Mouse (Mus musculus) splenic B cell, adult 2 months (primary cell): ENCODE data around the gene Mrpl58.
"Not testable (repeated sequence)": the region's sequence is repeated elsewhere in the genome, so short reads cannot be mapped to it uniquely, and the experiment has no call there.

ENCODE experiments used
- DNase-seq: peaks from one replicate; pipeline ENCODE4 v3.0.0-alpha.2; 2011; ENCODE audit warnings: low read depth, low spot score
- H3K27me3 ChIP-seq: 2 replicates; pipeline ENCODE4 v1.6.1; 2012; ENCODE audit warnings: mild to moderate bottlenecking, low read length, moderate library complexity, mixed read lengths; ENCODE audit not compliant: control insufficient read depth, poor library complexity, insufficient read depth, severe bottlenecking
- H3K36me3 ChIP-seq: 2 replicates; pipeline ENCODE4 v1.6.1; 2012; ENCODE audit warnings: mild to moderate bottlenecking, low read length, moderate library complexity, mixed read lengths; ENCODE audit not compliant: control insufficient read depth, poor library complexity, insufficient read depth, severe bottlenecking

Gene Mrpl58

GRCm38 (mm10) chr11:115452281-115452860 is 48.8 kb downstream of the Mrpl58 start:
- H3K27me3 ChIP-seq, result no peaks in the 10 kb centered on the region
- DNase-seq, result no peak

GRCm38 (mm10) chr11:115453306-115453705 is 49.8 kb downstream of the Mrpl58 start:
- no peak for DNase-seq
- H3K27me3 ChIP-seq, result no peaks in the 10 kb centered on the region

More at GRCm38 (mm10) chr11:115452281-115452860, 48.8 kb downstream of the Mrpl58 start:
- H3K36me3 ChIP-seq, result no peaks in the 10 kb centered on the region

GRCm38 (mm10) chr11:115454822-115455221 is 51.3 kb downstream of the Mrpl58 start:
- not testable (repeated sequence) for H3K36me3 ChIP-seq, H3K27me3 ChIP-seq, DNase-seq

More at GRCm38 (mm10) chr11:115453306-115453705, 49.8 kb downstream of the Mrpl58 start:
- no peaks in the 10 kb centered on the region for H3K36me3 ChIP-seq

- H3K36me3 ChIP-seq, result no peaks in the 10 kb centered on the region
- no peaks in the 10 kb centered on the region for H3K27me3 ChIP-seq
- DNase-seq, result no peak
These were observed 52.1 kb downstream of the Mrpl58 start for GRCm38 (mm10) chr11:115455619-115456018.

GRCm38 (mm10) chr11:115456182-115456581 is 52.6 kb downstream of the Mrpl58 start:
- Histone ChIP-seq H3K36me3 (no peaks in the 10 kb centered on the region), H3K27me3 (no peaks in the 10 kb centered on the region)
- DNase-seq, result no peak

- no peaks in the 10 kb centered on the region for H3K36me3 ChIP-seq
- H3K27me3 ChIP-seq, result no peaks in the 10 kb centered on the region
- no peak for DNase-seq
These were observed 53.9 kb downstream of the Mrpl58 start for GRCm38 (mm10) chr11:115457405-115457804.

GRCm38 (mm10) chr11:115460976-115461375 is 57.4 kb downstream of the Mrpl58 start:
- no peaks in the 10 kb centered on the region for H3K36me3 ChIP-seq
- DNase-seq, result no peak
- H3K27me3 ChIP-seq, result no peaks in the 10 kb centered on the region

- H3K36me3 ChIP-seq, result no peaks in the 10 kb centered on the region
- DNase-seq, result no peak
- H3K27me3 ChIP-seq, result no peaks in the 10 kb centered on the region
These were observed 58.3 kb downstream of the Mrpl58 start for GRCm38 (mm10) chr11:115461846-115462242.
